Mouse (Mus musculus) retina, adult 2 months (tissue): ENCODE measurements around the gene Galt.

ENCODE experiments used
- DNase-seq: peaks from one replicate; pipeline ENCODE4 v3.0.0-alpha.2; 2012; ENCODE audit warnings: low read depth, low spot score

The Galt gene

DNA sequence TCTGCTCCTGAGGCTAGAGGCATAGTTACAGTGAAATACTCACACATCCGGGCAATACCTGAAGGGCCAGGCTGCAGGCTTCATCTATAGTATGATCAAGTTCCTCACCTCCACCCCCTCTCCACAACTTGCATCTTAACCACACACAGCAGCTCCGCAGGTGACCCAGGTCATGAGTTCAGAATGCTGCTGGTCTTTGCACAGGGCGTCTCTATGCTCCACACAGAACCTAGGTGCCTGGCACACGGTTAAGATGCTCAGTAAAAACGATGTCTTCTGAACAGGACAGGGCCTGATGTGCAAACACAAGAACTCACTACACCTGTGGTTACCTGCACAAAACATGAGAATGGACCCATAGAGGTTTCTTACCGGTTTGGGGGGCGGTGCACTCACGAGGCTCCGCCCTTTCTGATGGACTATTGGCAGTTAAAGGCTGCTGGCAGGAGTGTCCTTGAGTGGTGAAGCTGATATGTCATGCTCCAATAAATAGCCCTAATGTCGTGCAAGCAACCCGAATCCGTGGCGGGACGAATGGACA is at the start of gene Galt:
Galt (plus strand) TSS at position 432 of the 541 bp plus-strand sequence.
- DNase-seq: no peak

DNA sequence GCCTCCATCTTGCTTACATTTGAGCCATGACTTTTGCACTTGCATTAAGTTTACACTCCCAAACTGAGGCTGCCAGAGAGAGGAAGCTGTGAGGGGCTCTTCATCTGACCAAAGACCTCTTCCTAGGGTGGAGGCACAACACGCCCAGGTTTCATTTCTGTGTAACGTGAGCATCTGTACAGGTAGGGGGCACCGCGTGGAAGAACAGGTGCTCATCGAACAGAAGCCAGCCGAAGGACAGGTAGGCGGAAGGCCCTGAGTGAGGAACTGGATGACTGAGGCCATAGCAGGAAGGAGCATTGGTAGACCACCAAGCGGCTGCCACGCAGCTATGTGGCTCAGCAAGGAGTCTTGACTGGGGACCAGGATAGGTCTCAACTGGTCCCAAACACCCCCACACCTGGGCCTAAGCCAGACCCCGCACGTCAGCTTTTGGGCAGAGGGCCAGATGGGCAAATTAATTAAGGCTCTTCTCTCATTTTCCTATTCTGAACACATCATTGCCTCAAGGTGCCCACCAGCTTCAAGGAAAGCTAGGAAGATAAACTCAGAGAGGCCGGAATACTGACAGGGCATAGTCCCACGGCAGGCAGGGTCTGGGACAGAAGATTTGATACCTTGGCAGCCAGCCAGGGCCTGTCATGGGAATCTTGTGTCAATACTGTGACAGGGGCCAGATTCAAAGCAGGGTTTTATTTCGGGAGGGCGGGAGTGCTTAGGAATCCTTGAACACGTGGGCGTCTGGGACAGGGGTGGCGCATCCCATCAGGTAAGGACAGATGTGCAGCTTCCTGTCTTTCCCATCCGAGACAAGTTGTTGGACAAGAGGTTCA is 48.9 kb upstream of the Galt start:
- no peak for DNase-seq

GRCm38 (mm10) chr4:41707011-41707535 is 48.0 kb upstream of the Galt start:
- no peak for DNase-seq

DNA sequence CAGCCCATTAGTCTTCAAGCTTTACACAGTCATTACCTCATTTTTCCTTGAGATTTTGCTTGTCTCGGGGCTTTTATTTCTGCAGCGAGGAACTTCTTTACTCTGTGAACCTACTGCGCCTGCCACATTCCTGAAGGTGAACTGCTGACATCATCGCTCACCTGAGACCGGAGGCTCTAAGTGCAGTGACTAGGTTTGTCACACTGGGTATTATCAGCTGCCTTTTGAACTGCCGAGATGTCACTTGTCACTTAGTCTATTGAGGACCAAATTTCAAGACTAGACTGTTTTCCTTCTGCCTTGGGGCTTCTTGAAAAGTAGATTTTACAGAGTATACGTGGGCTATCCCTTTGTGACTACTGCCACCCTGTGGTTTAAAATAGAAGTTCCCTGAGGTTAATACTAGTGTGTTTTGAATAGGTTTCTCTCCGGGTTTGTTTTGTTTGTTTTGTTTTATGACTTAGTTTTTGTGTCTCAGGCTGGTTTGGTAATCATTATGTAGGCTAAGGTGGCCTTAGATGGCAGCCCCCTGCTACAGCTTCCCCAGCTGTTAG is 46.8 kb upstream of the Galt start:
- DNase-seq: no peak

- DNase-seq: no peak
These were observed 44.8 kb upstream of the Galt start for GRCm38 (mm10) chr4:41710229-41710628.

DNA sequence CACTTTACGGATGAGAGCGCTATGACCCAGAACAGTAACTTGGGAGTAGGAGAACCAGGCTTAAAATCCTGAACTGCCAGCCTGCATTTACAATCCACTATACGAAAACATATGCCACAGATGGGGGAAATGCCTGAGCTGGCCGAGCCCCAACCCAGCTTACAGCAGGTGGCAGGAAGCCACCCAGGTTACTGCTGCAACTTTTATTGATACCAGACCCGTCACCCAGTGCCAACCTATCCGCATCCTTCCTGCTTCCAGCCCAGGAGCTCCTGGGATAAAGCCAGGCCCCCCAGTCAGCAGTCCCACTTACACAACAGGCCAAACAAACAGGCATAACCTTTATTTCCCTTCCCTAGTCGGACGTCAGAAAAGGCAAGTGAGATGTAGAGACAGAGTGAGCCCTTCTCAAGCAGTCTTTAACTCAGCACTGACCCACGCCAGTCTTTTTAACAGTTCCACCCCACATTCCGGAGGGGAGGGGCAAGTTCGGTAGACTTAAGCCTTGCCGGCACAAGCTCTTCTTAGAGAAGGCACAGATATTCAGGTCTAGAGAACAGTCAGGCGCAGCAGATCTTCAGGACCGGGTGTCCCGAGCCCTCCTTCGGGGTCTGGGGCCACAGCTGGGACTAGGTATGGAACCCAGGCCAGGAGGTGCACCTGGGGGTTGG is 43.2 kb upstream of the Galt start:
- DNase-seq: no peak

GRCm38 (mm10) chr4:41712421-41713196 is 42.4 kb upstream of the Galt start:
- DNase-seq: no peak

DNA sequence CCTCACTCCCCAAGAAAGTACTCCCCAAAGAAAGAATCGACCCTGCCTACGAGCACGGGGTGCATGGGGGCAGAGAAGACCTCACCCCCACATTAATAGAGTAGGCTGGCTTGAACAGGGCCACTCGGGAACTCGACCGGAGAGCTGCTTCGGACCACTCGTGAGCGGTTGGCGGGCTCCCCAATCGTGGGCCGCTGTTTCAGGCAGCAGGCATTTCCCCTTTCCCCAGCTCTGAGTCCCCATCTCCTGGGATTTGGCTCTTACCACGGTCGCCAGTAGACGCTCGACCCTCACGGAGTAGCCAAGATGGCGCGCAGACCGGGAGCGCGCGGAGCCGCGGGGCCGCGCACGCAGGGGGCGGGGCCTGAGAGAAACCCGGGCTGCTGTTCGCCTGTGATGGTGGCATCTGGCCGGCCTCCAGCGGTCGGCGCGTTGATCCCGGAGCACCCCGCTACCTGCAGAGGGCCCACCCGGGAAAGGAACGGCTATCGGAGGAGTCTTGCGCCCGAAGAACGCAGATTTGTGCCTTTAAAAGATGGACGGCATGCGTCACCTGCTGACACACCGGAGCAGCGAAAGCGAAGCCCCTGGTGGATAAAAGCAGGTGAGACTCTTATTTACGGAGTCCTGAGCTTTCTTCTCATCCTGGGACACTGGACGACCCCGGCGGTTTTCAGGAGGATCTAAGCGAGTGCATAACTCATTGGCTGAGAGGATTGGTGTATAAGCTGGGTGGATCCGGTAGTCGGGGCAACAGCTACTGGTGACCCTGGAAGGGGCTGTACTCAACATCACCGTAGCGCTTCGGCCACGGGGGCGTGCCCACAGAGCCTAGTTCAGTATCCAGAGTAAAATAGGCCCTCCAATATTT is 41.6 kb upstream of the Galt start, which contains the start of gene Rpp25l:
Rpp25l (minus strand) TSS at position 338 of the 871 bp plus-strand sequence.
- DNase-seq: peak; percentile 65

DNA sequence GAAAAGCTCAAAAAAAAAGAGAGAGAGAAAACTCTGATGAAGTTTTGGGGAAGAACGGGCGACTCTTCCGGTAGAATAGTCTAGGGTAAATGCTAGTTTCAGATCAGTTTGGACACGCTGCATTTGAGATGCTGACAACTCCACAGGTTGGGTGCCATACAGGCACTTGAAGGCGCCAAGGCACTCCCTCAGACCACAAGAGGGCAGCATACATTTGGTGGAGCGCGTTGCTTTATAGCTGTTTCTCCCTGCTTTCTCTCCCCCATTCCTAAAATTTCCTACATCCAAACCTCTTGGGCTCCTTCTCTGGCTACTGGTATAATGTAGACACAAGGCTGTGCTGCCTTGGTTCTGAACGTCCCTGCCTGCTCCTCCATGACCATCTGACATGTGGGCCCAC is 40.8 kb upstream of the Galt start:
- no peak for DNase-seq

GRCm38 (mm10) chr4:41715082-41715481 is 39.9 kb upstream of the Galt start:
- no peak for DNase-seq

DNA sequence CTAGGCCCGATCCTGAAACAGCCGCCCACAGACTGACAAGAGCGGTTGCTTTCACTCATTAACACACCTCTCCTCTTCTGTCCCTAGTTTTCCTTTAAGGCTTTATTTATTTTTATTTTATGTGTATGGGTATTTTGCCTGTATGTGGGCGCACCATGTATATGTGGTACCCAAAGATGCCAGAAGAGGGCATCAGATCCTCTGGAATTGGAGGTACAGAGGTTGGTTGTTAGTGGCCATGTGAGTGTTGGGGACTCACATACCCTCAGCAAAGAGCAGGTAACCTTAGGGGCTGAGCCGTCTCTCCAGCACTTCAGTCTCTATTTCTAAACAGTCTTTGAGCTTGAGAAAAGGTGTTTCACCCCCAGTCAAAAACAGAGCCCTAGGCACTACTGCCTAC is 39.4 kb upstream of the Galt start:
- DNase-seq: no peak

GRCm38 (mm10) chr4:41716834-41717233 is 38.2 kb upstream of the Galt start:
- no peak for DNase-seq

DNA sequence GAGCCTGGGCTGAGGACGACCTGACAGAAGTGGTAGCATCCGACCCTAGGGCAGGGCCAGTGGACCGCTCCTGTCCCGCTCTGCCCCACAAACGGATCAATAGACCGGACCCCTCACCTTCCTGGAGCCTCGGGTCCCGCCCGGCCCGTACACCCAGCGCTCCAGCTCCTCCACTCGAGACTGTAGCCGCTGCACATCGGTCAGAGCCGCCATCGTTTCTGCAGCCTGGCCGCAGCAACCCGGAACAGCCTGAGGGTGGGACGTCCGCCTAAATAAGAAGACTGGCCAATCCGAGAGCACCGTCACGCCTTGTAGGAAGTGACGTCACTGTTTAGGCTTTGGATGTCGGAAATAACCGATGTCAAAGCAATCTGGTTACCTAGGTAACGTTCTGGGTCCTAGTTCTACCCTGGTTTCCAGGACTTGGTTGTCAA is 32.1 kb upstream of the Galt start, which contains the start of gene Dctn3:
Dctn3 (minus strand) TSS at position 253 of the 434 bp plus-strand sequence.
- DNase-seq: peak; percentile 87

DNA sequence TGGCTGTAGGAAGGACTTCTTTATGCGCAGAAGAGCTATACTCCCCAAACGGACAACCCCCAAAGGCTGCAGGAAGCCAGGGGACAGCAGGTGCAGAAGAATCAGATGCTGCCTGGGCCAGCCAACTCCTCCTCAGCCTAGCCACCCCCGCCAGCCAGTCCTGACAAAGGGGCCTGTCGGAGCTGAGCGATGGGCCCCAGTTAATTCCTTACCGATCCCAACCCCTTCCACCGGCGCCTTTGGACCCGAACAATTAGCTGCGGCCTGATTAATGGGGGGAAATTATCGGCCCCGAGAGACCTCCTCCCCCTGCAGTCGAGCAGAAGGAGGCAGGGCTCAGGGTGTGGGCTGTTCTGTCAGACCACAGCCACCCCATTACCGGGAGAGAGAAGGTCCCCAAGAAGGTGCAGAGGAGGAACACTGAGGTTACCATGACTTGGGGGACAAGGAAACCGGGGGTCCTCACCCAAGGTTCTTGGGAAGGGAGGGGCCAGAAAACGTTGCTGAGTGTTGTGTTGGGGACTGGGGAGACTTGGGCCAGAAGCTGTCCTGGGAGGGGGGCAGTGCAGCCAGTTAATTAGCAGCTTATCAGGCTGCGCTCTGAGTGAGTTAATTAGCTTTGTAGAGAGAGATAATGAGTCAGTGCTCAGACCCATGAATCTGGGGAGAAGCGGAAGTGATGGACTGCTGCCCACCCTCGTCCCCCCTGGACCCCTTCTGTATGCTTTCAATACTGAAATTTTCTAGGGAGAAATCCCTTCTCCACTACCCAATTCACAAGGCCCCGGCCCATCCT is 28.0 kb upstream of the Galt start:
- DNase-seq: no peak

- no peak for DNase-seq
These were observed 23.8 kb upstream of the Galt start, which contains the start of gene Arid3c for GRCm38 (mm10) chr4:41731052-41731765. Gene Arid3c, minus strand, starts transcription at chr4:41731142.

GRCm38 (mm10) chr4:41737602-41738255 is 17.3 kb upstream of the Galt start:
- DNase-seq: no peak

GRCm38 (mm10) chr4:41738256-41738603 is 16.8 kb upstream of the Galt start:
- DNase-seq: no peak

GRCm38 (mm10) chr4:41739260-41739659 is 15.8 kb upstream of the Galt start:
- no peak for DNase-seq
